Mouse (Mus musculus) heart, embryonic 12.5 days (tissue): ENCODE results near the gene Rps19bp1. TPM values are rescaled to one million over a fixed set of nuclear protein-coding genes. Genes with fewer than 3 reads are reported as not detected.

Experiments used
- ATAC-seq: fragments of 200-750 bp; cut with Nextera tagmentation; 2 replicates; pipeline ENCODE4 v1.8.0; 2017; ENCODE audit warnings: moderate TSS enrichment, moderate library complexity; ENCODE audit not compliant: insufficient number of reproducible peaks, low FRiP score
- H3K27ac ChIP-seq: fragments of 300-500 bp; sonication (generic); 2 replicates; pipeline ENCODE4 v1.5.1; 2016; ENCODE audit warnings: mild to moderate bottlenecking, moderate library complexity; ENCODE audit not compliant: poor library complexity, severe bottlenecking
- H3K27me3 ChIP-seq: fragments of 300-500 bp; sonication (generic); replicated peaks from 2 replicates; pipeline ENCODE4 v1.6.1; 2016; ENCODE audit warnings: mild to moderate bottlenecking, moderate library complexity
- H3K36me3 ChIP-seq: fragments of 300-500 bp; sonication (generic); 2 replicates; pipeline ENCODE4 v1.6.1; 2016; ENCODE audit warnings: mild to moderate bottlenecking, moderate library complexity
- H3K4me1 ChIP-seq: fragments of 300-500 bp; sonication (generic); replicated peaks from 2 replicates; pipeline ENCODE4 v1.6.1; 2016; ENCODE audit warnings: mild to moderate bottlenecking
- H3K4me2 ChIP-seq: fragments of 300-500 bp; sonication (generic); 2 replicates; pipeline ENCODE4 v1.6.1; 2016; ENCODE audit warnings: mild to moderate bottlenecking, moderate library complexity
- H3K4me3 ChIP-seq: fragments of 300-500 bp; sonication (generic); 2 replicates; pipeline ENCODE4 v1.5.1; 2016; ENCODE audit warnings: mild to moderate bottlenecking
- H3K9ac ChIP-seq: fragments of 300-500 bp; sonication (generic); 2 replicates; pipeline ENCODE4 v1.6.1; 2016; ENCODE audit warnings: mild to moderate bottlenecking, moderate library complexity
- H3K9me3 ChIP-seq: fragments of 300-500 bp; sonication (generic); replicated peaks from 2 replicates; pipeline ENCODE4 v1.6.1; 2016; ENCODE audit warnings: mild to moderate bottlenecking, moderate library complexity
- WGBS: fragments of 180-500 bp; shearing (Covaris S2); methylation state at CpG from one replicate; pipeline ENCODE4 v1.1.7; 2016; 5-methylcytosine and 5-hydroxymethylcytosine counted together
- polyA plus RNA-seq: library from polyadenylated mRNA; unstranded; fragments of >200 nt; fragmentation: Nextera tagmentation; extraction: Ambion mirVana; gene quantifications from 2 replicates; pipeline ENCODE4 v1.2.1, GENCODE M21; 2016

The Rps19bp1 gene
- polyA plus RNA-seq, 1 experiment from 2014 or later: 37.9 TPM

GRCm38 (mm10) chr15:80215716-80216479 lies 48.2 kb downstream of the Rps19bp1 start:
- 13% methylated on average over 10 of the region's 10 CpGs for WGBS
- Histone ChIP-seq H3K4me1 (peaks cover 8% of the 10 kb centered on the region), H3K27me3 (peaks cover 8% of the 10 kb centered on the region), H3K9ac (no peak overlapping the region), H3K36me3 (no peaks in the 10 kb centered on the region), H3K4me2 (no peak overlapping the region), H3K27ac (no peak overlapping the region), H3K9me3 (no peaks in the 10 kb centered on the region), H3K4me3 (no peak overlapping the region)
- 0 out of 2 replicates have a peak, but pooled peaks have one; percentile 17 for ATAC-seq

GRCm38 (mm10) chr15:80213688-80214087 lies 50.4 kb downstream of the Rps19bp1 start:
- Histone ChIP-seq H3K4me3 (no peak overlapping the region), H3K4me2 (no peak overlapping the region), H3K27me3 (peaks cover 12% of the 10 kb centered on the region), H3K27ac (no peak overlapping the region), H3K9me3 (no peaks in the 10 kb centered on the region), H3K9ac (no peak overlapping the region), H3K36me3 (no peaks in the 10 kb centered on the region), H3K4me1 (no peaks in the 10 kb centered on the region)
- ATAC-seq: no peak

Other genes starting within 250 kb of the Rps19bp1 start
- gene Pdgfb, start 249.3 kb downstream of the Rps19bp1 start, polyA plus RNA-seq: 1.7 and 2.3 TPM in 2 replicates
- 17.2 and 19.0 TPM in 2 replicates for gene Syngr1, start 173.0 kb downstream of the Rps19bp1 start, polyA plus RNA-seq
- 601 and 631 TPM in 2 replicates for gene Rpl3, start 172.4 kb downstream of the Rps19bp1 start, polyA plus RNA-seq
- gene Tab1, start 131.2 kb downstream of the Rps19bp1 start, polyA plus RNA-seq: 30.5 TPM in 2 replicates
- gene Mgat3, start 90.6 kb downstream of the Rps19bp1 start, polyA plus RNA-seq: 1.4 TPM in 2 replicates
- gene Mief1, start 30.3 kb downstream of the Rps19bp1 start, polyA plus RNA-seq: 31.4 and 33.2 TPM in 2 replicates
- gene AC140267.1, start 28.5 kb downstream of the Rps19bp1 start, polyA plus RNA-seq: 4.0 TPM in 1 of 2 replicates, not detected in the other
- gene Atf4, start 9.1 kb downstream of the Rps19bp1 start, polyA plus RNA-seq: 76.4 and 79.9 TPM in 2 replicates
- gene Cacna1i, start 22.9 kb upstream of the Rps19bp1 start, polyA plus RNA-seq: not detected in 2 replicates